Mouse (Mus musculus) splenic B cell, adult 2 months (primary cell): Measurements from ENCODE around the gene Wfdc10.

Experiments
- DNase-seq: peaks from one replicate; pipeline ENCODE4 v3.0.0-alpha.2; 2011; ENCODE audit warnings: low read depth, low spot score
- H3K27me3 ChIP-seq: 2 replicates; pipeline ENCODE4 v1.6.1; 2012; ENCODE audit warnings: mild to moderate bottlenecking, low read length, moderate library complexity, mixed read lengths; ENCODE audit not compliant: control insufficient read depth, poor library complexity, insufficient read depth, severe bottlenecking
- H3K36me3 ChIP-seq: 2 replicates; pipeline ENCODE4 v1.6.1; 2012; ENCODE audit warnings: mild to moderate bottlenecking, low read length, moderate library complexity, mixed read lengths; ENCODE audit not compliant: control insufficient read depth, poor library complexity, insufficient read depth, severe bottlenecking

Wfdc10 gene

DNA sequence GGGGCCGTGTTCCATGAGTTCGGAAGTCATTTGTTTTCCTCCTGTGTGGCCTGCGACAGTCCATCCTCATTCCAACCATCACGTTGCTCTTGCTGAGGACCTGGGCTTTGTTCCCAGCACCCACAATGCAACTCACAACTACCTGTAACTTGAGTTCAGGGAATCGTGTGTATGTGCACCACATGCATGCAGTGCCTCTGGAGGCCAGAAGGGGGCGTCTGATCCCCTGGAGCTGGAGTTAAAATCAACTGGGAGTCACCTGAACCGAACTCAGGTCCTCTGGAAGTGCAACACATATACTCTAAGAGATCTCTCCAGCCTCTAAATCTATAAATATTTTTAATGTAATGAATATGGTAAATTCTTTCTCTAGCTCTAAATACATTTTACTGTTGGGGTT is 20.3 kb downstream of the Wfdc10 start:
- Histone ChIP-seq H3K27me3 (no peaks in the 10 kb centered on the region), H3K36me3 (no peaks in the 10 kb centered on the region)
- no peak for DNase-seq

DNA sequence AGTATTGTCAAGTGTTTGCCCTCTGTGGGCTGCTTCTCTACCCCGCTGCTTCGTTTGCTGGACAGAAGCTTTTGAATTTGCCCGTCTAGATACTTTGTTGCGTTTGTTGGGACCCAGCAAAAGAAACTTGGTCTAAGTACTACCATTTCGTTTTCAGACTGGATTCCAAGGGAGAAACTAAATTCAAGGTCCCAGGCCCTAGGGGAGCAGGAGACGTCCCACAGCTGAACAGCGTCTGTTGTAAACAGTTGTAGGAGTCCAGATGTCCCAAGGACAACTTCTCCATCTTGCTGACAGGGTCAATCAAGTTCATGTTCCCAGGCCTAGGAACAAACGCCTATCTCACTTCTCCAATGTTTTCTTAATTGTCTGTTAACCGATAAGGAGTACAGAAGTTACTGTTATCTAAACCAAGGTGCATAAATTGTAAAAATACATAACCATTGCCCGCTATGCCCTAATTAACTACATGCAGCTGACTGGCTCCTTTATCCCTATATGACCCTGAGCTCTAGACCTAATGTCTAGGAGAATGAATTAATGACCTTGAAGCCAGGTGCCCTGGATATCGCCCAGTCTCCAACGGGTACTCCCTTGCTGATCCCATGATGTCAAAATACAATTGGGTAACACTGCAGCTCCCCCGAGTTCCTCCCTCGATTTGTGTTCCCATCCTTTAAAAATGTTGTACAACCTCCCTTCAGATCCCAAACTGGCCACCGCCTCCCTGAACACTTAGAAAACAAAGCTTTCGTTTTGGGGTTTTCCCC is 21.3 kb downstream of the Wfdc10 start:
- Histone ChIP-seq H3K36me3 (no peaks in the 10 kb centered on the region), H3K27me3 (no peaks in the 10 kb centered on the region)
- DNase-seq = no peak

DNA sequence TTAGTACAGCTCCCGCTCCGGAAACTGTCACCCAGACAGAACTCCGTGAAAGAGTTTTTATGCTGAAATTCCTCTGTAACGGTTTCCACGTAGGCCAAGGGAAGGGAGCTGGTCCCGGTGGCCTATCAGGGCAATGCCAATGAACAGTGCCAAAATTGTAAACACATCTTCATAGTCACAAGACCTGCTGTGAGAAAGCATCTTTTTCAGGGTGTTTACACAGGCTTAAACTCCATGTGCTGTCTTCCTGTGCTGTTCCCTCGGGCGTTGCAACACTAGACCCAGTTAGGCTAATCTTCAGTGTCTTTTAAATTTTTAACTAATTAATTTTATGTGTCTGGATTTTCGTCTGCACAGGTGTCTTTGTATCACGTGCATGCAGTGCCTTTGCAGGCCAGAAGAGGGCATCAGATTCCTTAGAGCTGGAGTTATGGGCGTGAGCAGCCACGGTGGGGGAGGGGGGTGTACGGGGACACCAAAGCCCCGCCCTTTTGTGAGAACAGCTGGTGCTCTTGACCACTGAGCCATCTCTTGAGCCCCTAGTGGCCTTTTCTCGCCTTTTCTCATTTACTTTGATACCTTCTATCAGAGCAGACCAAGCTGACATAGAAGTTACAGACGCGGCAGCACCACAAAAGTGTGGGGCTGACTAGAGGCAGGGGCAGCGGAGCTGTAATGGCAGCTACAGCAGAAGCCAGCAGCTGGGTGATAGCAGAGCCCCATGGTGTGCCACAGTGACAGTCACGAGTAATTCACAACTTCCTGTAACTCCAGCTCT is 23.2 kb downstream of the Wfdc10 start:
- DNase-seq = peak; percentile 80
- Histone ChIP-seq H3K36me3 (no peaks in the 10 kb centered on the region), H3K27me3 (no peaks in the 10 kb centered on the region)

DNA sequence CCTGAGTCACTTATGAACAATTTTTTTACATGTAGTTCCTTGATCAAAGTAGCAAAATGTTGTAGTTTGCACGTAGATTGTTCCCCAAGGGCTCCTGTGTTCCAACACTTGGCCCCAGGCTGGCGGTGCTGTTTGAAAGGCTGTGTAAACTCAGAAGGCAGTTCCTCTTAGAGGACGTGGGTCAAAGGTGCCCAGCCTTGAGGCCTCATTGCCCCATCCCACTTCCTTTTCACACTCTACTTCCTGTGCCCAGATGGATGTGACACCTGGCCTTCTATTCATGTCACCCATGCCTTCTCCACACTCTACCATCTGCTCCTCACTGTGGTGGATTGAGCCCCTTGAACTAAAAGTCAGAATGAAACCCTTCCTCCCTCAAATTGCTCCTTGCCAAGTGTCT is 24.1 kb downstream of the Wfdc10 start:
- no peaks in the 10 kb centered on the region for H3K27me3 ChIP-seq
- no peaks in the 10 kb centered on the region for H3K36me3 ChIP-seq
- peak; percentile 11 for DNase-seq

DNA sequence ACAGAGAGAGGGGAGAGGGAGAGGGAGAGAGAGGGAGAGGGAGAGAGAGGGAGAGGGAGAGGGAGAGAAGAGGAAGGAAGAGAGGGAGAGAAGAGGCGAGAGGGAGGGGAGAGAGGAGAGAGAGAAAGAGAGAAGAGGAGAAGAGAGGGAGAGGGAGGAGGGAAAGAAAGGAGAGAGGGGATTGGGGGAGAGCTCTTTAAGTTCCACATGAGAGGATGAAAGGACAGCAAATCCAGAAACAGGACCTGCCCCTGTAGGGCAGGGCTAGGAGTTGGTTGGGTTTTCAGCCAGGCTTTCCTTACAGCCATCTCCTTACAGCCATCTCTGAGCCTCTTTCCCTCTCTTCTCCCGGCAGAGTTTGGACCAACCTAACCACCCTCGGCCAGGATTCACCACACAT is 29.0 kb downstream of the Wfdc10 start, which contains the start of gene Wfdc13:
Wfdc13 (plus strand) TSS at position 301 of the 400 bp plus-strand sequence.
- no peaks in the 10 kb centered on the region for H3K27me3 ChIP-seq
- DNase-seq = no peak
- H3K36me3 ChIP-seq = no peaks in the 10 kb centered on the region

DNA sequence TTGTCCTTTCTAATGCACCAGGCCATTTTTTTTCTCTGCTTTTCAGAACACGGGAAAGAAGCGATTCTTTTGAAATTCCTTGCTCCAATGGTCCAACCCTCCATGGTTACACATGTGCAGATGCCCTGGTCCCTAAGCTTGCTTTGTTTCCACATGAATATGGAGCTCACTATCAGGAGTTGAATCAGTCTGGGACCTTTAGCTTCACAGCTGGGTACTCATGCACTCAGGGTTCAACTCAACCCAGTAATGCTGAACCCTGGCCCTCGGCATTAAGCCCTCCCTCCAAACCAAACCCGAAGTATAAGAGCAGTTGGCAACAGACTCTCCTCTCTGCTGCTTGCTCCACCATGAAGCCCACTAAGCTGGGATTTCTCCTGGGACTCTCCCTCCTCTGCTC is 42.4 kb downstream of the Wfdc10 start, which contains the start of gene Spint4:
Spint4 (plus strand) TSS at position 301 of the 400 bp plus-strand sequence.
- no peak for DNase-seq
- H3K36me3 ChIP-seq = no peaks in the 10 kb centered on the region
- no peaks in the 10 kb centered on the region for H3K27me3 ChIP-seq

DNA sequence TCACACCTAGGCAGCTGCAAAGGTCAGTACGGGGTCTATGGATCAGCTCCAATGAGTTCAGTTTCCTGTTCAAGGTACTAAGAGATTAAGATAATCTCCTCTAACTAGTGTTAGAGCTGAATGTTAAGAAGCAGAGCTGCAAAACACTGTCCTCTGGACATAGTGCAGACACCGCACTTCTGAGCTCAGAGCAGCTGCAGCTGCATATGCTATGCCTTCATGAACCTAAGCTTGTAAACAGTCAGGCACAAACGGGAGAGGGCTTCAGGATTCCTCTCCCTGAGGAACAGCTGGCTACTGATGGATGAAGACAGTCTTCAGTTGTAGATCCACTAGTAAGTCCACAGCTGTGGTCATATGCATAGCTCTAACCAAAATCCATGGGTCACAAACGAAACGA is 45.1 kb downstream of the Wfdc10 start:
- Histone ChIP-seq H3K27me3 (no peaks in the 10 kb centered on the region), H3K36me3 (no peaks in the 10 kb centered on the region)
- DNase-seq = no peak

DNA sequence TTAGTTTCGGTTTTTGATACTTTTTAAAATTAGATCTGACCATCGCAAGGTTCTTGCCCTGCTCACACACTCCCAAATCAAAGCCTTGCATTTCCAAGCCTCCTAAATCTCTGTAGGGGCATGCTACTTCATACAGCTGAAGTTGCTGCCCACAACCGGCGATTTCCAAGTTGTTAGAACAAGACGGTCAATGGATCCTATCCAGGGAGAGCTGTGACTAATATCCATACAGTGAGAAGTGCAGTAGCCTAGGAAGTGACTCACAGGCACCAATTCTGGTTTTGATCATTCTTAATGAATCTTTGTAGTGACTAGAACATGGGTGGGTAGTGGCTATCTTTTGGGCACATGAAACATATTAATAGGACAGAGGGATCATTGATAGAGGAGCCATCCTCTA is 45.9 kb downstream of the Wfdc10 start:
- H3K36me3 ChIP-seq = no peaks in the 10 kb centered on the region
- H3K27me3 ChIP-seq = no peaks in the 10 kb centered on the region
- no peak for DNase-seq

DNA sequence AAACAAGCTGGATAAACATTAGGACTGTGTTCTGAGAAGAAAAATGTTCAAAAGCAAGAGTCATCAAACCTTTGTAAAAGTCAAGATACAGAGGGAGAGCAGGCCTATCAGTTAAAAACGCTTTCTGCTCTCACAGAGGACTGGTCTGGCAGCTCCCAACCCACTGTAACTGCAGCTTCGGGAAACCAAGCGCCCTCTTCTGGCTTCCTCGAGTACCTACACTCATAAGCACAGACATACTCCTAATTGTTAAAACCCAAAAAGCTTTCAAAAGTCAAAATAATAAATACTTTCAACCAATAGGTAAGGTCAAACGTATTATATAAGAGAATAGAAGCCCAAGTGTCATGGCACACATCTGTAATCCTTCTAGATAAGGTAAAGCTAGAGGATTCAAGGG is 48.4 kb downstream of the Wfdc10 start:
- no peak for DNase-seq
- Histone ChIP-seq H3K36me3 (no peaks in the 10 kb centered on the region), H3K27me3 (no peaks in the 10 kb centered on the region)

DNA sequence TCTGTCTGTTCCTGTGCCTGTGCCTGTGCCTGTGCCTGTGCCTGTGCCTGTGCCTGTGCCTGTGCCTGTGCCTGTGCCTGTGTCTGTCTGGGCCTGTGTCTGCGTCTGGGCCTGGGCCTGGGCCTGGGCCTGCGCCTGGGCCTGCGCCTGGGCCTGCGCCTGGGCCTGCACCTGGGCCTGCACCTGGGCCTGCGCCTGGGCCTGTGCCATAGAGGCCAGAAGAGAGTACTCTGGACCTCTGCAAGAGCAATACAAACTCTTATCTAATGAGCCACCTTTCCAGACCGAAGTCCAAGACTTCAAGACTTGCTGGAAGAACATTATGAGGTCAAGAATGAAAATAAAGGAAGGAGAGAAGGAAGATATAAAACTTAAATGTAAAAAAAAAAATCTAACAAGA is 49.5 kb downstream of the Wfdc10 start:
- no peak for DNase-seq
- Histone ChIP-seq H3K36me3 (no peaks in the 10 kb centered on the region), H3K27me3 (no peaks in the 10 kb centered on the region)

DNA sequence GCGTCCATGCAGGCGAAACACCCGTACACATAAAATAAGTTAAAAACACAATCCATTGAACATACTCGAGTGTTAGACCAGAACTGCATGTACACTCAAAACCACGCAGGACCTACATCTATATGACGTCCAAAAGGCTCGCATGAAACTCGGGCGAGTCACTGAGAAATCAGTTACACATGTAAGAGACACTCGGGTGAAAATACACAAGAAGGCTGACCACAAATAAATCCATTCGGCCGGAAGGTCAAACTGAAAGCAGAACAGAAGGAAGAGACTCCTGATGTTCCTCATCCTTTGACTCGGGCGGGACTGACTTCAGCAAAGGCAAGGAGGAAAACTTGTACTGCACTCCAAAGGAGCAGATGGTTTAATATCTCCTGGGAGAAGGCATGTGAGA is 50.1 kb downstream of the Wfdc10 start:
- H3K36me3 ChIP-seq = no peaks in the 10 kb centered on the region
- no peak for DNase-seq
- no peaks in the 10 kb centered on the region for H3K27me3 ChIP-seq
